Comparison of ENCODE assay signal across 30 mouse cellular contexts in the genomic region with DNA sequence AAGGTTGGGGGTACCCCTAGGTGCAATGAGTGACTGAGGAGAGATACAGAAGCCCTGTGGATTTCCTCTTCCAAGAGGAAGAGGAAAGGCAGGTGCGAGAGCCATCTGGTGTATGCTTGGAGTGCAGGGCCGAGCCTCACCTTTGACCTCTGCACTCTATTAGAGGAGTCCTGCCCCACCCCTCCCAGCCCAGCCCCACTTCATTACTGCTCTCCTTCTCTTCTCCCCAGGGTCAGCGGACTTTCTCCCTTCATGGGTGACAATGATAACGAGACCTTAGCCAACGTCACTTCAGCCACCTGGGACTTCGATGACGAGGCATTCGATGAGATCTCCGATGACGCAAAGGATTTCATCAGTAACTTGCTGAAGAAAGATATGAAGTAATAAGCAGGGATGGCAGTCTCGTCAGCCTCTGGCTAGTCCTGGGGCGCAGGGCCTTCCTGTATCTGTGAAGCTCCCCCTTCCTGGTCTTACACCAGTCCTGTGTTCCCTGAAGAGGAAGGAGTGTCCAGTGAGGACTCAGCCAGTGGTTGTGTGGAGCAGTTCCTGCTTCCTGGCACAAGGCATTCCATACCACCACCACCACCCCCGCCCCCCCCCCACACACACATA. TPM values are rescaled to one million over a fixed set of nuclear protein-coding genes. Genes with fewer than 3 reads are reported as not detected.
A peak's percentile ranks its signal among the peaks of the same experiment; 100 is the strongest.
DNase-seq lines count a peak whose midpoint lies in the region; ATAC-seq and TF ChIP-seq lines count a peak whose summit lies in the region.
"Had no signal": no experiment of that assay in that cellular context is flagged by ENCODE, and none has a peak within 500 bp of the region (broad histone marks: within the 10 kb centered on the region; RNA-seq: fewer than 3 reads in every experiment).

No protein-coding gene starts in this region.

- H3K4me3 ChIP-seq in intestine, embryonic 16.5 days (ENCODE audit: low read length): no peak overlapping the region
- H3K4me3 ChIP-seq in small intestine, adult 2 months (ENCODE audit: low read depth, low read length): no peak overlapping the region
- H3K4me3 ChIP-seq: embryonic facial prominence, embryonic 10.5 days; embryonic facial prominence, embryonic 13.5 days; erythroblast, embryonic 14.5 days; forebrain, embryonic 10.5 days; forebrain, embryonic 13.5 days; gastrocnemius, adult 2 months; heart, embryonic 12.5 days; heart, embryonic 15.5 days; hindbrain, embryonic 10.5 days; hindbrain, embryonic 13.5 days had no signal

- no peaks in the 10 kb centered on the region for H3K27me3 ChIP-seq in intestine, embryonic 16.5 days (replicated peaks; ENCODE audit: control insufficient read depth, insufficient read depth, low read length)
- H3K27me3 ChIP-seq in small intestine, adult 2 months (ENCODE audit: control insufficient read depth, insufficient read depth, low read length): no peaks in the 10 kb centered on the region
- H3K27me3 ChIP-seq: embryonic facial prominence, embryonic 13.5 days; forebrain, embryonic 13.5 days; heart, embryonic 12.5 days; heart, embryonic 15.5 days; hindbrain, embryonic 13.5 days had no signal

- TF ChIP-seq POLR2A in small intestine, adult 2 months (IDR thresholded peaks at IDR 0.05; ENCODE audit: low read depth, low read length): no peak

- peak; percentile 57 for ATAC-seq in intestine, embryonic 16.5 days
- ATAC-seq: CD4-positive, CD25-positive, alpha-beta regulatory T cell, adult 4 months; forebrain, embryonic 13.5 days; forebrain, embryonic 16.5 days; hindbrain, embryonic 16.5 days had no signal

- peak overlapping the region; percentile 10; the same call in 1 of the 2 replicates for H3K27ac ChIP-seq in intestine, embryonic 16.5 days (ENCODE audit: low read length)
- H3K27ac ChIP-seq in small intestine, adult 2 months (ENCODE audit: insufficient read depth, low read depth, low read length): peak overlapping the region; percentile 32; the same call in 1 of the 2 replicates
- H3K27ac ChIP-seq: embryonic facial prominence, embryonic 10.5 days; embryonic facial prominence, embryonic 13.5 days; forebrain, embryonic 10.5 days; forebrain, embryonic 13.5 days; gastrocnemius, adult 2 months; heart, embryonic 15.5 days; hindbrain, embryonic 10.5 days; hindbrain, embryonic 13.5 days had no signal

- peak; percentile 56 for DNase-seq in fat pad, adult 2 months (ENCODE audit: extremely low read depth, low read depth, low spot score)
- DNase-seq in thymus, postnatal 25 days: no peak
- no peak for DNase-seq in cerebellum, postnatal 14 days
- DNase-seq in ovary, postnatal 14 days (ENCODE audit: low spot score): no peak
- DNase-seq: adrenal gland, adult 8-10 months; adrenal gland, postnatal 25 days; cerebellum, adult 11-12 months; cerebellum, adult 8-10 months; cerebellum, postnatal 25 days; embryo, embryonic 11 days; gastrocnemius, adult 2 months; gastrocnemius, postnatal 14 days; heart, adult 18-20 months; heart, postnatal 10 days; heart, postnatal 36 days; kidney, adult 11 months had no signal

- no peaks in the 10 kb centered on the region; the same call in 1 of the 2 replicates for H3K36me3 ChIP-seq in intestine, embryonic 16.5 days (ENCODE audit: control insufficient read depth, insufficient read depth, low read length)
- H3K36me3 ChIP-seq in small intestine, adult 2 months (ENCODE audit: control insufficient read depth, insufficient read depth, low read length): peaks cover 61% of the 10 kb centered on the region
- H3K36me3 ChIP-seq: embryonic facial prominence, embryonic 10.5 days; embryonic facial prominence, embryonic 13.5 days; forebrain, embryonic 10.5 days; heart, embryonic 12.5 days; heart, embryonic 15.5 days; hindbrain, embryonic 13.5 days had no signal

- whole genome bisulfite sequencing in intestine, embryonic 16.5 days: 80% methylated on average over 13 of the region's 13 CpGs
- WGBS in small intestine, adult 2 months: 45% methylated on average over 13 of the region's 13 CpGs

- no peaks in the 10 kb centered on the region for H3K9me3 ChIP-seq in intestine, embryonic 16.5 days (ENCODE audit: control insufficient read depth, low read length)
- H3K9me3 ChIP-seq: embryonic facial prominence, embryonic 10.5 days; embryonic facial prominence, embryonic 13.5 days; forebrain, embryonic 10.5 days; forebrain, embryonic 13.5 days; heart, embryonic 12.5 days; heart, embryonic 15.5 days; hindbrain, embryonic 10.5 days; hindbrain, embryonic 13.5 days had no signal

- peaks cover 18% of the 10 kb centered on the region for H3K4me1 ChIP-seq in intestine, embryonic 16.5 days (ENCODE audit: control insufficient read depth, insufficient read depth, low read length)
- peaks cover 19% of the 10 kb centered on the region for H3K4me1 ChIP-seq in small intestine, adult 2 months (ENCODE audit: control insufficient read depth, insufficient read depth, insufficient read length, low read length)
- H3K4me1 ChIP-seq: hindbrain, embryonic 13.5 days had no signal

- no peak overlapping the region for H3K4me2 ChIP-seq in intestine, embryonic 16.5 days (ENCODE audit: low read depth, low read length)
- H3K4me2 ChIP-seq: embryonic facial prominence, embryonic 13.5 days; forebrain, embryonic 13.5 days; heart, embryonic 12.5 days; heart, embryonic 15.5 days; hindbrain, embryonic 13.5 days had no signal

- no peak for TF ChIP-seq CTCF in small intestine, adult 2 months (IDR thresholded peaks at IDR 0.05; ENCODE audit: extremely low read depth, insufficient read length, insufficient replicate concordance, low read depth, low read length)

- H3K9ac ChIP-seq in intestine, embryonic 16.5 days (ENCODE audit: low read depth, low read length): no peak overlapping the region
- H3K9ac ChIP-seq: embryonic facial prominence, embryonic 13.5 days; forebrain, embryonic 13.5 days; heart, embryonic 12.5 days; heart, embryonic 15.5 days; hindbrain, embryonic 13.5 days had no signal

RNA-seq across cellular contexts. Expression of a gene that starts 35.9 kb away (rescaled TPM):
- polyA plus RNA-seq in intestine, embryonic 16.5 days (2015; fragmentation: Nextera tagmentation; extraction: Ambion mirVana): 103 TPM in 2 replicates
- 25.6 and 34.9 TPM in 2 replicates for polyA plus RNA-seq in small intestine, adult 2 months (2012; rRNA removed)
